Mouse (Mus musculus): ENCODE results near the gene Myo1a.

DNA sequence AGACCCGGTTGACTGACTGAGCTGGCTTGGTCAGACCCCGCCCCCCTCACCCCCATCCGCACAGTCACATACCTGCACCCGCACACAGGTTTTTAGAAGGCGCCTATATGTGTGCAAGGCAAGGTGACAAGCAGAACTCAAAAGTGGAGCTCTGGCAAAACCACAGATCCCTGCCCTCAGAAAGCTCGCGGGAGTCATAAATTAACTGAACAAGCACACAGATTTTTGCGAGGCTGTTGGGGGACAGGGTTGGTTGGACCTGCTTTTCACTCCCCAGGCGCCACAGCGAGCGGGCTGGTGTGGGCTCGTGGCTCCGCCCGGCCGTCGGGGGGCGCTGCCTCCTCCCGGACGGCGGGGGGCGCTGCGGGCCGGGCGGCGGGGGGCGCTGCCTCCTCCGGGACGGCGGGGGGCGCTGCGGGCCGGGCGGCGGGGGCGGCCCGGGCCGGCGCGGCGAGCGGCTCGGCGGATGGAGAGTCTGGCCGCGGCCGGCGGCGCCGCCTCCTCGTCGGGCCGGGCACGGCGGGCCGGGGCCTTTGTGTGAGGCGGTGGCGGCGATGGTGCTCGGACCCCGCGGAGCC lies 34.2 kb downstream of the Myo1a start, which contains the start of gene Zbtb39:
- TF ChIP-seq CTCF (IDR thresholded peaks at IDR 0.05; ENCODE audit: low read depth) (peak; percentile 62), EP300 (IDR thresholded peaks at IDR 0.05; ENCODE audit: low read depth) (no peak)
